Mouse (Mus musculus) midbrain, embryonic 10.5 days (tissue): ENCODE measurements around the gene Gpbar1. TPM values are rescaled to one million over a fixed set of nuclear protein-coding genes. Genes with fewer than 3 reads are reported as not detected.
A peak's percentile ranks its signal among the peaks of the same experiment; 100 is the strongest.

Experiments used
- DNase-seq: peaks from one replicate; pipeline ENCODE4 v3.0.0-alpha.2; 2017; ENCODE audit warnings: low spot score
- H3K27ac ChIP-seq: fragments of 300-500 bp; sonication (generic); replicated peaks from 2 replicates; pipeline ENCODE4 v1.5.1; 2016; ENCODE audit warnings: mild to moderate bottlenecking
- H3K27me3 ChIP-seq: fragments of 300-500 bp; sonication (generic); 2 replicates; pipeline ENCODE4 v1.6.1; 2016; ENCODE audit warnings: low read depth, mild to moderate bottlenecking; ENCODE audit not compliant: poor library complexity, severe bottlenecking
- H3K36me3 ChIP-seq: fragments of 300-500 bp; sonication (generic); 2 replicates; pipeline ENCODE4 v1.6.1; 2016; ENCODE audit warnings: mild to moderate bottlenecking, moderate library complexity
- H3K4me1 ChIP-seq: fragments of 300-500 bp; sonication (generic); 2 replicates; pipeline ENCODE4 v1.6.1; 2016
- H3K4me3 ChIP-seq: fragments of 300-500 bp; sonication (generic); 2 replicates; pipeline ENCODE4 v1.5.1; 2016; ENCODE audit warnings: mild to moderate bottlenecking, moderate library complexity
- H3K9me3 ChIP-seq: fragments of 300-500 bp; sonication (generic); replicated peaks from 2 replicates; pipeline ENCODE4 v1.6.1; 2016; ENCODE audit warnings: mild to moderate bottlenecking
- WGBS: fragments of 180-500 bp; shearing (Covaris S2); methylation state at CpG from one replicate; pipeline ENCODE4 v1.1.7; 2016; 5-methylcytosine and 5-hydroxymethylcytosine counted together
- polyA plus RNA-seq: library from polyadenylated mRNA; unstranded; fragments of >200 nt; fragmentation: Nextera tagmentation; extraction: Ambion mirVana; gene quantifications from 2 replicates; pipeline ENCODE4 v1.2.1, GENCODE M21; 2016

Gpbar1 gene
- polyA plus RNA-seq, 1 experiment from 2014 or later: 0.25 TPM

DNA sequence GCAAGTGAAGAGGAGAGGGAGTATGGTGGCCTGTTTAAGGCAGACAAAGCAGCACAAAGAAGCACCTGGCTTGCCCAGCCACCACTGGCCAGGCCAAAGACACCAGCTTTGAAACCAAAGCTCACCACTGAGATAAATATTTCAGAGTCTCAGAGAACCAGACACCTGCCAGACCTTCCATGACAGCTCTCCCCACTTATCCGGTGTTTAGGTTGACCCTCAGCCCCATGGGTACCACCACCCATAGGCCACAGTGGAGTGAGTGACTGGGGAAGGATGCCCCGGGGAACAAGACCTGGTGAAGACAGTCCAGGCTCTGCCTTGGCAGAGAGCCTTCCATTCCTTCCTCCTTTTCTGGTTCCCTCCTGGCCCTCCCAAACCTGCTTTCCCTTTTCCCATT, 24.5 kb downstream of the Gpbar1 start:
- whole genome bisulfite sequencing: 85% methylated on average over 2 of the region's 2 CpGs
- H3K4me3 ChIP-seq: 0 out of 2 replicates have a peak overlapping the region, but pooled peaks have one; percentile 7
- H3K27ac ChIP-seq: no peak overlapping the region
- DNase-seq: no peak
- H3K9me3 ChIP-seq: no peaks in the 10 kb centered on the region
- H3K4me1 ChIP-seq: peaks cover 12% of the 10 kb centered on the region
- H3K27me3 ChIP-seq: peaks cover 30% of the 10 kb centered on the region
- H3K36me3 ChIP-seq: no peaks in the 10 kb centered on the region

DNA sequence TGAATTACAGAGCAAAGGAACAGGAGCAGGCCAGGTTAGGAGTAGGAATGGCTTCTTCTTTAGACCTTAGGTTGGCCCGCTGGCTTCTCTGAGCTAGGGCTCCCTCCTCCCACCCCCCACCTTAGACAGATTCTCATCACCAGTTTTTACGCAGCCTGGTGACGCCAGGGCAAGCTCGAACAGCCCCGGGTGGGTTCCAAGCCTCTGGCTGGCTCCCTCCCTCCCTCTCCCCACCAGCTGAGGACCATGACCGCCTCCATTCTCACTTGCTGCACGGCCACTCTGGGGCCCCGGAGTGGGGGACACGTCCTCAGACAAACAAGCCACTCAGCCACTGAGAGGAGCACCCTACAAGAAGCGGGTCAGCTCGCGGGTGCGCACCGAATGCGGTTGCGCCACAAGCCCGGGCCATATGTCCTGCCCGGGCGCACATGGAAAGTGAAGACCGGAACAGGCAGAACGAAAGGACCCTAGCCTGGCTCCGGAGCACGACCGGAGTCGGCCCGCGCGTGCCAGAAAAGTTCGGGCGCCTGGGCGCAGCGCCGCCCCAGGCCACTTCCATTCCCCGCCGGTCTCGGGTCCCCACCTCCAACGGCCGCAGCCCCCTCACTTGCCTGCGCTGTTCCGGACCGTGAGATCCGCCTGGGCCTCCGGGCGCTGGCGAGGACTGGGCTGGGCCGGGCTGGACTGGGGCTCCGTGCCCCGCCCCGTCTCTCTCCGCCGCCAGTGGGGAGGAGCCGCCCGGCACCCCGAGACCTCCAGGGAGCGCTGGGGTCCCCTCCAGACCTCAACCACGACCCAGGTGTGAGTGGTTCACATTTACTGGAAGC, 25.4 kb downstream of the Gpbar1 start:
- DNase-seq: peak; percentile 65
- Histone ChIP-seq H3K4me3 (peak overlapping the region; percentile 64), H3K27ac (peak overlapping the region; percentile 79), H3K27me3 (peaks cover 30% of the 10 kb centered on the region), H3K4me1 (peaks cover 12% of the 10 kb centered on the region), H3K9me3 (no peaks in the 10 kb centered on the region), H3K36me3 (no peaks in the 10 kb centered on the region)
- WGBS: under 1% methylated on average over 54 of the region's 56 CpGs

DNA sequence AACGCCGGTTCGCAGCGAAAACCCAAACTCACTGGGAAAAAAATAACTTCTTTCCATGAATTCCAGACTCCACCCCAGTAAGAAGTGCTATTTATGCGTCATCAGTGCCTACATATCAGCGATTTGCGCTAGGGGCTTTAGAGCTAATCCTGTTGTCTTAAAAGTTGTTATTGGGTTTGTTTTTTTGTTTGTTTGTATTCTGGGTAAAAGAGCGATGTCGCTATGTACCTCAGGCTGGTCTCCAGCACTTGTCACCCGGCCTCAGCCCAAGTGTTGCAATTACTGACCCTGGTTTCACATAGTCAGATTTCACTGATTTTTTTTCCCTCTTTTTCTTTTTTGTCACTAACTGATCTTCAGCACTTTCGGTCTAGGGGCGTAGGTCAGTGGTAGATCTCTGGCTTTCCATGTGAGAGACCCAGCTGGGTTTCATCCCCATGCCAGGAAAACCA, 26.0 kb downstream of the Gpbar1 start:
- WGBS: 8% methylated on average over 12 of the region's 12 CpGs
- peaks cover 30% of the 10 kb centered on the region for H3K27me3 ChIP-seq
- peak overlapping the region; percentile 64 for H3K4me3 ChIP-seq
- peaks cover 12% of the 10 kb centered on the region for H3K4me1 ChIP-seq
- peak overlapping the region; percentile 79 for H3K27ac ChIP-seq
- no peaks in the 10 kb centered on the region for H3K9me3 ChIP-seq
- no peaks in the 10 kb centered on the region for H3K36me3 ChIP-seq
- DNase-seq: no peak

DNA sequence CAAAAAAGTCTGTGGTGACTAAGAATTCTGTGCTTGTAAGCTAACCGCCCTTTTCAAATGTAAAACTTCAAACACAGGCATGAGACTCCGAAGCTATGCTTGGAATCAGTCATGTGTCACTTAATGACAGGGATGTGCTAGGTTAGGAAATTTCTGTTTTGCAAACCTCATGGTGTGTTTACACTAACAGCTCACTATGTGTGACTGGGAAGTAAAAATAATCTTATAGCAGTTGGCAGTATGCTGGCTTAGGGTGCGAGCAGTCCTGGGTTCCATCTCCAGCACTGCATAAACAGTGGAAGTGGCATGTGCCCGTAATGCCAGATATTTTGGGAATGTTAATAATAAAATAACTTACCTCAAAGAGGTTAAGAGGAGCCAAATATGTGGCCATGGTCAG, 26.6 kb downstream of the Gpbar1 start:
- H3K4me3 ChIP-seq: no peak overlapping the region
- H3K9me3 ChIP-seq: no peaks in the 10 kb centered on the region
- no peaks in the 10 kb centered on the region for H3K36me3 ChIP-seq
- no peak overlapping the region for H3K27ac ChIP-seq
- peaks cover 14% of the 10 kb centered on the region for H3K4me1 ChIP-seq
- H3K27me3 ChIP-seq: peaks cover 30% of the 10 kb centered on the region
- WGBS: 80% methylated on average over 4 of the region's 4 CpGs
- no peak for DNase-seq

DNA sequence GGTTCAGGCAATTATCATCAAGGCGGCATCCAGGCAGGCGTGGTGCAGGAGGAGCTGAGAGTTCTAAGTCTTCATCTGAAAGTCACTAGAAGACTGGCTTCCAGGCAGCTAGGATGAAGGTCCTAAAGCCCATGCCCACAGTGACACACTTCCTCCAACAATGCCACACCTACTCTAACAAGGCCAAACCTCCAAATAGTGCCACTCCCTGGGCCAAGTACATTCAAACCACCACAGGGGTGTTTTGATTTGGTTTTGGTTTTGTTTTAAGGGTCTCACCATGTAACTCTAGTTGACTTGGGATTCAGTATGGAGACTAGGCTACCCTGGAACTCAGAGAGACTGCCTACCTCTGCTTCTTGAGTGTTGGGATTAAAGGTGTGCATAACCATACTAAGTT, 27.2 kb downstream of the Gpbar1 start, which contains the start of gene Tmbim1:
Gene Tmbim1, minus strand, starts transcription at position 101 of the 400 bp plus-strand sequence.
- Histone ChIP-seq H3K4me1 (peaks cover 15% of the 10 kb centered on the region), H3K27me3 (peaks cover 30% of the 10 kb centered on the region), H3K27ac (no peak within 1 kb of the TSS), H3K4me3 (peak within 1 kb of the TSS; percentile 64), H3K9me3 (no peaks in the 10 kb centered on the region), H3K36me3 (no peaks in the 10 kb centered on the region)
- no peak for DNase-seq
- WGBS: 92% methylated on average over 2 of the region's 2 CpGs

DNA sequence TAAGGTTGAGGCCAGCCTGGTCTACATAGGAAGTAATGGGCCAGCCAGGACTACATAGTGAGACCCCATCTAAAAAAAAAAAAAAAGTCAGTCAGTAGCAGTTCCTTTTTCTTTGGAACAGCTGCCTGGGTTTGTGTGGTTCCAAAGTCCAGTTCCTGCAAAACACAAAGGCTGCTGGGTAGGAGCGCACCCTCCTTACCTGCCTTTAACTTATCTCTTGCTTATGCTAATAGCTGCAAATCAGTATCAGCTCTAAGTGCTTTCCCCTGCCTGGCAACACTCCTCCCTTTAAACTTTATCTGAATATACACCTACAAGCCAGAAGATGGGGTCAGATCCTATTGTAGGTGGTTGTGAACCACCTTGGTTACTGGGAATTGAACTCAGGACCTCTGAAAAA, 28.8 kb downstream of the Gpbar1 start:
- no peak overlapping the region for H3K27ac ChIP-seq
- DNase-seq: no peak
- 92% methylated on average over 1 of the region's 1 CpGs for WGBS

DNA sequence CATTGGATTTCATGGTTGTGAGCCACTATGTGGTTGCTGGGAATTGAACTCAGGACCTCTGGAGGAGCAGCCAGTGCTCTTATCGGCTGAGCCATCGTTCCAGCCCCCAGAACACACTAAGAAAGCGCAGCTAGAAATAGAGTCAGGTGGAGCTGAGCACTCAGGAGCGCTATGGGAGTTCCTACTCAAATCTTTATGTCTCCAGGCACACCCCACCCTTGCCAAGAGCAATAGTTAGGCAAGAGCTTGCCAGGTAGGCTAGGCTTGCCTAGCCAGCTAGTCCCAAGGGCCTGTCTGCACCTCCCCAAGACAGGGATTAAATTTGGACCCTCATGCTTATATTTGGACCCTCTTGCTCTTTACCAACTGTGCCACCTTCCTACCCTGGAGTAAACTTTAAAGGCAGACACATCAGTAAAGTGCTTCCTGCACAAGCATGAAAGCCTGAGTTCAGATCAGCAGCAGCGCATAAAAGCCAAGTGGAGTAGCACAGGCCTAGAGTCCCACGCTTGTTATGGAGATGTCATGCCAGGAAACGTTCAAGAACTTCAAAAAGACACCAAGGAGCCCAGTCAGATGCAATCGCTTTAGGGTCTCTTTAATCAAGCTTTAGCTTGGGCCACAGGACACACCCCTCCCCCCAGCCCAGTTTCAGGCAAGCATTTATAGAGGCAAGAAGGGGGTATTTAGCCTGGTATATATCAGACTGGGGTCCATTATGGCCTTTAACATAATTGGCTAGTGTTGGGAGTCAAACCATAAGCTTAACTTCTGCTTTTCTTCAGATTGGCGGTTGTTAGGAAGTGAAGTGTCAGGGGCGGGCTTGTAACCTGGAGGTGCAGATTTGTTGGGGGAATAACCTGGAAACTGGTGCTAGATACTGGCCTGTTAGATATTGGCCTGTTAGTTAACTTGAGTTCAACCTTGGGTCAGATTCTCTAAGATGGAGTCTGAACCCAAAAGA, 29.9 kb downstream of the Gpbar1 start:
- H3K4me1 ChIP-seq: peaks cover 14% of the 10 kb centered on the region
- WGBS: 82% methylated on average over 10 of the region's 10 CpGs
- DNase-seq: no peak
- H3K27ac ChIP-seq: no peak overlapping the region
- no peaks in the 10 kb centered on the region for H3K36me3 ChIP-seq
- no peaks in the 10 kb centered on the region for H3K9me3 ChIP-seq
- H3K27me3 ChIP-seq: peaks cover 21% of the 10 kb centered on the region
- no peak overlapping the region for H3K4me3 ChIP-seq

More for the DNA sequence above, 28.8 kb downstream of the Gpbar1 start:
- H3K4me3 ChIP-seq: no peak overlapping the region
- H3K4me1 ChIP-seq: peaks cover 15% of the 10 kb centered on the region
- H3K9me3 ChIP-seq: no peaks in the 10 kb centered on the region
- H3K36me3 ChIP-seq: no peaks in the 10 kb centered on the region
- H3K27me3 ChIP-seq: peaks cover 30% of the 10 kb centered on the region

DNA sequence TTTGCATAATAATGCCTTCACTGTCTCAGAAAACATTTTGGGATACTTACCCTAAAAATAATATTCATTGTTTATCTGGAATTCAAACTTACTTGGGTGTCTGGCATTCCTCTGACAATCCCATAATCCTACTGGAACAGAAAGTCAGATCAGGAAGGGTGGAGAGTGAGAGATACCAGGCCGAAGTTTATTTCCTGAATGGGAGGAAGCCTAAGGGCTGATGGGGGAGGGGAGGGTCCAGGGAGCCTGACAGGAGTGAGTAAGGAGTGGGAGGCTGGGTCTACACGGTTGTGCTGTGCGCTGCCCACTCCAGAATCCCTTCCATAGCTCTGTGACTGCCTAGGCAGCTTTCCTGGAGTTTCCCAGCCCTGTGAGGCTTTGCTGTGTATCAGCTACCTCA, 31.4 kb downstream of the Gpbar1 start:
- Histone ChIP-seq H3K4me1 (peaks cover 2% of the 10 kb centered on the region; the same call in 1 of the 2 replicates), H3K9me3 (no peaks in the 10 kb centered on the region), H3K27ac (no peak overlapping the region), H3K27me3 (peaks cover 8% of the 10 kb centered on the region), H3K36me3 (no peaks in the 10 kb centered on the region), H3K4me3 (no peak overlapping the region)
- no peak for DNase-seq
- WGBS: 65% methylated on average over 3 of the region's 3 CpGs

DNA sequence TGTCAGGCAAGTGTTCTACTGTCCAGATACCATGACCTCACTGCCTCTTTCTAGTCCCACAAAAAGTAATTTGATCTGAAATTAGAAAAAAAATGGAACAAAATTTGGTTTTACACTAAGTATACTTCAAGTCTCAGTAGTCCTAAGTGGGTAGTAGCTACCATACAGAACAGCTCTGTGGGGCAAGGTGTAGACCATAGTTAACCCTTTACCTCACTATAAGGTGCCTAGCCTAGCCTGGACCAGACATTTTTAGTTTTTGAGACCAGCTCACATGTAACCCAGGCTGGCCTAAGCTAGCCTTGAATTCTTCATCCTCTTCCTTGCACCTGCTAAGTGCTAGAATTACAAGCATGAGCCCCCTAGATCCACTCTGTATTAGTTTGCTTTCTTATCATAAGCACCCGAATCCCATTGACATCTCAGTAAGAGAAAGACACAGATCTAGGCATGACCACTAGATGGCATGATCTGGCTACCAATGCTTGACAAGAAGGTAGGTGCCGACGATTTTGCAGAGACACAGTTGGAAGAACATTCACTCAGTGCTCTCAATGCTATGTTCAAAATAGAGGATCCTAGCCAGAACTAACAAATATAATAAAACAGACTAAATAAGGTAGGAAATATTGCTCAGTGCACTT, 34.8 kb downstream of the Gpbar1 start:
- no peaks in the 10 kb centered on the region for H3K36me3 ChIP-seq
- no peaks in the 10 kb centered on the region for H3K27me3 ChIP-seq
- H3K4me1 ChIP-seq: peaks cover 2% of the 10 kb centered on the region; the same call in 1 of the 2 replicates
- H3K27ac ChIP-seq: no peak overlapping the region
- no peaks in the 10 kb centered on the region for H3K9me3 ChIP-seq
- H3K4me3 ChIP-seq: no peak overlapping the region
- WGBS: 10% methylated on average over 3 of the region's 3 CpGs
- DNase-seq: peak; percentile 40

DNA sequence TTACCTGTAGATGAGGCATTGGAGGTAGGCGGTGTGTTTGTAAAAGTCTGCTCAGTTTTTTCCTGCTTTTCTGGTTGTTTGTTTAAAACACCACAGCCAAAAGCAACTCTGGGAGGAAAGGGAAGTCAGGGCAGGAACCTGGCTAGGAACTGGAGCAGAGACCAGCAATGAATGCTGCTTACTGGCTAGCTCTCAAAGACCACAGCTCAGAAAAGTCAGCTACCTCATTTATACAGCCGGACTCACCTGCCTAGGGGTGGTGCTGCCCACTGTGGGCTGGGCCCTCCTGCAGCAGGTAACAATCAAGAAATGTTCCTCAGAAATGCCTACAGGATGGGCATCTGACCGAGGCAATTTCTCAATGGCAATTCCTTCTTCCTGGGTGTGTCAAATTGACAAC, 36.4 kb downstream of the Gpbar1 start:
- no peak for DNase-seq
- WGBS: 86% methylated on average over 3 of the region's 3 CpGs
- Histone ChIP-seq H3K36me3 (no peaks in the 10 kb centered on the region), H3K4me1 (peaks cover 2% of the 10 kb centered on the region; the same call in 1 of the 2 replicates), H3K27ac (no peak overlapping the region), H3K27me3 (no peaks in the 10 kb centered on the region), H3K9me3 (no peaks in the 10 kb centered on the region), H3K4me3 (no peak overlapping the region)

DNA sequence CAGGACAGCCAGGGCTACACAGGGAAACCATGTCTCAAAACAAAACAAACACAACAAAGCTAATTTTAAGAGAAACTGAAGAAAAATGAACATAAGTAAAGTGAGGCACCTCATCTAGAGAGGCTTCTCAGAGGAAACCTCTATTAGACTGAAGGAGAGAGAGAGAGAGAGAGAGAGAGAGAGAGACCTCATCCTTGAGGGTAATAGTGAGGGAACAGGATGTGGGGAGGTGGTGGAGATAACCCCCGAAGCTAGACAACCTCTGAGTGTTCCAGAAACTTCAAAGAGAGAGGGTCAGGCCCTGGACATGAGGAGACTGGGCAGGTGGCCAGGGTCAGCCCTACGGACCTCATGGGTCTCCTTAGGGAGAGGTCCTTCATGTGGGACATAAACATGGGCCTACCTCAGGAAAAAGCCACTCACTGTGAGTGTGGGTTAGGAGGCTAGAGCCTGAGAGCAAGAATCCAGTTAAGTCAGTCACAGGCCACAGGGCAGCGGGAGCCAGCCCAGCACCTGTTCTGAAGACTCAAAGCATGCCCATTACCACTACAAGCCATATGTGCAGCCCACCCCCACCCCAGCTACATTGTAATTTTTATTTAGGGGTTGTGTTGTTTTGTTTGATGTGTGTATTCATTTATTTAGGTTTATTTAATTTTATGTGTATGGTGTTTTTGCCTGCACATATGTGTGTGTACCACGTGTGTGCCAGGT, 37.9 kb downstream of the Gpbar1 start:
- H3K36me3 ChIP-seq: no peaks in the 10 kb centered on the region
- H3K27me3 ChIP-seq: no peaks in the 10 kb centered on the region
- DNase-seq: no peak
- no peaks in the 10 kb centered on the region for H3K9me3 ChIP-seq
- 86% methylated on average over 4 of the region's 4 CpGs for WGBS
- no peak overlapping the region for H3K27ac ChIP-seq
- no peaks in the 10 kb centered on the region for H3K4me1 ChIP-seq
- no peak overlapping the region for H3K4me3 ChIP-seq

DNA sequence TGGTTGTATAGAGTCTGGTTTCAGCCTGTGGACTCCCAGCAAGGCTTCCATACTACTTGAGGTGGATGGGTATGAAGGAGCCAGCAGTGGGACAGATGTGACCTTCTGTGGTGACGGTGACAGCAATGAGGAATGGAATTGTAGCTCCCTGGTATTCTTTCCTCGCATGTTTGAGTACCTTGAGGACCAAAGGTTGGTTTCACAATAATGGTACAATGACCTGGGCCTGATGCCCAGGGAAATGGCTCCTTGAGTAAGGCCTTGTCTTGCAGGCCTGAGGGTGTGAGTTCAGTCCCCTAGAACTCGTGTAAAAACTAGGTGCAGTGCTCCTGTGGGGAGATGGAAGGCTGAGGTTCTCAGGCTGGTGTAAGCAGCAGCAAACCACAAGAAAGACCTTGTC, 40.4 kb downstream of the Gpbar1 start:
- no peaks in the 10 kb centered on the region for H3K36me3 ChIP-seq
- no peaks in the 10 kb centered on the region for H3K27me3 ChIP-seq
- WGBS: 91% methylated on average over 3 of the region's 3 CpGs
- DNase-seq: no peak
- no peaks in the 10 kb centered on the region for H3K9me3 ChIP-seq
- no peak overlapping the region for H3K4me3 ChIP-seq
- H3K27ac ChIP-seq: no peak overlapping the region
- H3K4me1 ChIP-seq: no peaks in the 10 kb centered on the region
